Comparison of ENCODE assay signal across 10 mouse cellular contexts in genomic region chr5:119480191-119481190, GRCm38 (mm10).
A peak's percentile ranks its signal among the peaks of the same experiment; 100 is the strongest.
DNase-seq lines count a peak whose midpoint lies in the region; ATAC-seq and TF ChIP-seq lines count a peak whose summit lies in the region.
"Had no signal": no experiment of that assay in that cellular context is flagged by ENCODE, and none has a peak within 500 bp of the region (broad histone marks: within the 10 kb centered on the region; RNA-seq: fewer than 3 reads in every experiment).

No protein-coding gene starts in this region.

- no peaks in the 10 kb centered on the region for H3K27me3 ChIP-seq in lung, embryonic 16.5 days (ENCODE audit: control insufficient read depth, insufficient read depth, low read depth, low read length)
- H3K27me3 ChIP-seq in embryonic facial prominence, embryonic 14.5 days (replicated peaks; ENCODE audit: control insufficient read depth, insufficient read depth, low read length), result no peaks in the 10 kb centered on the region
- H3K27me3 ChIP-seq in hindbrain, embryonic 11.5 days (ENCODE audit: control insufficient read depth, insufficient read depth, low read length), result no peaks in the 10 kb centered on the region
- H3K27me3 ChIP-seq in liver, postnatal 0 days (ENCODE audit: insufficient read depth, low read length), result 0 out of 2 replicates have a peak, but pooled peaks cover 3% of the 10 kb centered on the region
- H3K27me3 ChIP-seq: hindbrain, embryonic 15.5 days had no signal

- peak; percentile 90 for ATAC-seq in lung, embryonic 16.5 days (ENCODE audit: low read depth)
- ATAC-seq in embryonic facial prominence, embryonic 14.5 days (ENCODE audit: low read depth), result no peak
- ATAC-seq in hindbrain, embryonic 11.5 days (ENCODE audit: low FRiP score), result no peak
- no peak for ATAC-seq in liver, postnatal 0 days

- H3K4me1 ChIP-seq in lung, embryonic 16.5 days (replicated peaks; ENCODE audit: control insufficient read depth, insufficient read depth, low read length), result peaks cover 25% of the 10 kb centered on the region
- peaks cover 2% of the 10 kb centered on the region; the same call in 1 of the 2 replicates for H3K4me1 ChIP-seq in lung, adult 2 months (ENCODE audit: control insufficient read depth, insufficient read depth, low read length)
- H3K4me1 ChIP-seq in embryonic facial prominence, embryonic 14.5 days (ENCODE audit: control insufficient read depth, insufficient read depth, low read length), result peaks cover 11% of the 10 kb centered on the region; the same call in 1 of the 2 replicates
- H3K4me1 ChIP-seq in hindbrain, embryonic 11.5 days (replicated peaks; ENCODE audit: control insufficient read depth, insufficient read depth, low read length), result no peaks in the 10 kb centered on the region
- H3K4me1 ChIP-seq in liver, postnatal 0 days (ENCODE audit: insufficient read depth), result no peaks in the 10 kb centered on the region
- H3K4me1 ChIP-seq: hindbrain, embryonic 15.5 days had no signal

- peak overlapping the region; percentile 58 for H3K27ac ChIP-seq in lung, embryonic 16.5 days (ENCODE audit: low read length)
- H3K27ac ChIP-seq in embryonic facial prominence, embryonic 14.5 days (replicated peaks; ENCODE audit: low read depth, low read length), result no peak overlapping the region
- H3K27ac ChIP-seq in hindbrain, embryonic 11.5 days (ENCODE audit: low read depth, low read length), result no peak overlapping the region
- H3K27ac ChIP-seq in liver, postnatal 0 days (ENCODE audit: low read depth), result no peak overlapping the region
- H3K27ac ChIP-seq: hindbrain, embryonic 15.5 days had no signal

- no peak overlapping the region for H3K4me2 ChIP-seq in lung, embryonic 16.5 days (ENCODE audit: low read depth, low read length)
- no peak overlapping the region for H3K4me2 ChIP-seq in embryonic facial prominence, embryonic 14.5 days (ENCODE audit: low read depth, low read length)
- H3K4me2 ChIP-seq in hindbrain, embryonic 11.5 days (replicated peaks; ENCODE audit: low read depth, low read length), result no peak overlapping the region
- H3K4me2 ChIP-seq in liver, postnatal 0 days (ENCODE audit: low read depth, low read length), result no peak overlapping the region
- H3K4me2 ChIP-seq: hindbrain, embryonic 15.5 days had no signal

- no peaks in the 10 kb centered on the region for H3K36me3 ChIP-seq in lung, embryonic 16.5 days (ENCODE audit: control insufficient read depth, insufficient read depth, low read length)
- no peaks in the 10 kb centered on the region for H3K36me3 ChIP-seq in embryonic facial prominence, embryonic 14.5 days (ENCODE audit: control insufficient read depth, insufficient read depth, low read length)
- no peaks in the 10 kb centered on the region for H3K36me3 ChIP-seq in hindbrain, embryonic 11.5 days (ENCODE audit: control insufficient read depth, insufficient read depth, low read length)
- H3K36me3 ChIP-seq in liver, postnatal 0 days (replicated peaks; ENCODE audit: insufficient read depth, low read length), result no peaks in the 10 kb centered on the region
- H3K36me3 ChIP-seq: hindbrain, embryonic 15.5 days had no signal

- no peak for TF ChIP-seq CTCF in lung, adult 2 months (IDR thresholded peaks at IDR 0.05; ENCODE audit: insufficient read depth, low read length)
- no peak for TF ChIP-seq CTCF in liver, postnatal 0 days (IDR thresholded peaks at IDR 0.05; ENCODE audit: low read depth)

- no peak overlapping the region; the same call in 1 of the 2 replicates for H3K9ac ChIP-seq in lung, embryonic 16.5 days (ENCODE audit: low read length)
- no peak overlapping the region for H3K9ac ChIP-seq in embryonic facial prominence, embryonic 14.5 days (ENCODE audit: low read depth, low read length)
- no peak overlapping the region for H3K9ac ChIP-seq in hindbrain, embryonic 11.5 days (ENCODE audit: low read depth, low read length)
- no peak overlapping the region for H3K9ac ChIP-seq in liver, postnatal 0 days (replicated peaks)
- H3K9ac ChIP-seq: hindbrain, embryonic 15.5 days had no signal

- TF ChIP-seq EP300 in liver, postnatal 0 days (IDR thresholded peaks at IDR 0.05; ENCODE audit: low read depth), result no peak

- no peaks in the 10 kb centered on the region for H3K9me3 ChIP-seq in lung, embryonic 16.5 days (ENCODE audit: control insufficient read depth, low read length)
- H3K9me3 ChIP-seq in embryonic facial prominence, embryonic 14.5 days (ENCODE audit: control insufficient read depth, low read length), result peaks cover 2% of the 10 kb centered on the region; the same call in 1 of the 2 replicates
- H3K9me3 ChIP-seq in hindbrain, embryonic 11.5 days (ENCODE audit: control insufficient read depth, low read length), result no peaks in the 10 kb centered on the region
- H3K9me3 ChIP-seq in liver, postnatal 0 days (ENCODE audit: low read length), result no peaks in the 10 kb centered on the region
- H3K9me3 ChIP-seq: hindbrain, embryonic 15.5 days had no signal

- 14% methylated on average over 28 of the region's 28 CpGs for WGBS in lung, embryonic 16.5 days
- WGBS in lung, adult 2 months, result 37% methylated on average over 28 of the region's 28 CpGs
- WGBS in embryonic facial prominence, embryonic 14.5 days, result 40% methylated on average over 28 of the region's 28 CpGs
- WGBS in hindbrain, embryonic 11.5 days, result 57% methylated on average over 28 of the region's 28 CpGs
- 37% methylated on average over 28 of the region's 28 CpGs for WGBS in liver, postnatal 0 days (ENCODE audit: insufficient replicate concordance)

- DNase-seq in lung, adult 2 months, result no peak
- DNase-seq in embryonic facial prominence, embryonic 14.5 days (ENCODE audit: low spot score), result peak; percentile 63
- DNase-seq in layer of hippocampus, adult 8-10 months (ENCODE audit: low spot score in 2 of 2), result peak; percentile 15 to 17
- peak; percentile 46 for DNase-seq in retina, embryonic 14.5 days (ENCODE audit: low spot score)
- DNase-seq in cerebellum, adult 11-12 months, result no peak
- no peak for DNase-seq in hindbrain, embryonic 11.5 days (ENCODE audit: low spot score)
- no peak for DNase-seq in liver, postnatal 0 days
- DNase-seq: thymus, adult 2 months had no signal

- no peak overlapping the region for H3K4me3 ChIP-seq in lung, embryonic 16.5 days (ENCODE audit: low read length)
- H3K4me3 ChIP-seq in lung, adult 2 months (replicated peaks; ENCODE audit: extremely low read depth, low read depth, low read length), result no peak overlapping the region
- H3K4me3 ChIP-seq in embryonic facial prominence, embryonic 14.5 days (ENCODE audit: low read depth, low read length), result no peak overlapping the region
- no peak overlapping the region for H3K4me3 ChIP-seq in hindbrain, embryonic 11.5 days (ENCODE audit: low read depth, low read length)
- no peak overlapping the region for H3K4me3 ChIP-seq in liver, postnatal 0 days (ENCODE audit: low read depth, low read length)
- H3K4me3 ChIP-seq: hindbrain, embryonic 15.5 days had no signal

- no peak for TF ChIP-seq POLR2A in lung, adult 2 months (IDR thresholded peaks at IDR 0.05; ENCODE audit: borderline replicate concordance, extremely low read depth, low read depth, low read length)

Comparison
In these comparisons a context has a peak if more than half of its experiments do, and no peak if none do; other contexts are left out.
1. DNase-seq: peak in embryonic facial prominence, embryonic 14.5 days (single experiment), layer of hippocampus, adult 8-10 months (2 of 2) and retina, embryonic 14.5 days (single experiment); none in lung, adult 2 months (single experiment), cerebellum, adult 11-12 months (single experiment), hindbrain, embryonic 11.5 days (single experiment) and liver, postnatal 0 days (single experiment).